Mouse (Mus musculus) brain, adult 10 weeks (tissue): ENCODE measurements around the gene Zfp984. TPM values are rescaled to one million over a fixed set of nuclear protein-coding genes. Genes with fewer than 3 reads are reported as not detected.

Experiments
- polyA plus RNA-seq: library from polyadenylated mRNA; stranded (reverse); fragments of 350-450 nt; fragmentation: Illumina TruSeq; extraction: RNeasy Lipid Tissue Mini Kit (QIAGEN cat#74804); gene quantifications from one replicate; pipeline ENCODE4 v1.2.3, GENCODE M21; 2015; ENCODE audit warnings: low read depth, low replicate concordance

Gene Zfp984
- 4.8 TPM for polyA plus RNA-seq

DNA sequence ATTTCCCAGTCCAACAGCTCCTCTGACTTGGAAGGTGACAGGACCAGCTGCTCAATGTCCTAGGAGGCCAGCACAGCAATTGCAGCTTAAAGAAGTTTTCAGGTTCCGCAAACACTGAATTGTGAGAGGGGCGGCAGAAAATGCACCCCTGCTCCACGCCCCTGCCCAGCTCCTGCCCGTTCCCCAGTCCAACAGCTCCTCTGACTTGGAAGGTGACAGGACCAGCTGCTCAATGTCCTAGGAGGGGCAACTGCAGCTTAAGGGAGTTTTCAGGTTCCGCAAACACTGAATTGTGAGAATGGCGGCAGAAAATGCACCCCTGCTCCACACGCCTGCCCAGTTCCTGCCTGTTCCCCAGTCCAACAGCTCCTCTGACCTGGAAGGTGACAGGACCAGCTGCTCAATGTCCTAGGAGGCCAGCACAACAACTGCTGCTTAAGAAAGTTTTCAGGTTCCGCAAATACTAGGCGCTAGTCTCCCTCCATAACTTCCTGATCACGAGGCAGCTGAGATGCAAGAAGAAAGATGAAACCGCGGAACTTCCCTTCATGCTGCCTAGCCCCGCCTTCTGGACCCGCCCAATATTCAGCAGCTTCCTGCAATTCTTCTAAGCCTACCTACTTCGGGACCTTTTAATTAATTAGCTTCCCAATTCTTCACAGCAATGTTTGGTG lies at the start of gene Zfp984:
Gene Zfp984 (minus strand): TSS at position 497 of the 674 bp plus-strand sequence.

DNA sequence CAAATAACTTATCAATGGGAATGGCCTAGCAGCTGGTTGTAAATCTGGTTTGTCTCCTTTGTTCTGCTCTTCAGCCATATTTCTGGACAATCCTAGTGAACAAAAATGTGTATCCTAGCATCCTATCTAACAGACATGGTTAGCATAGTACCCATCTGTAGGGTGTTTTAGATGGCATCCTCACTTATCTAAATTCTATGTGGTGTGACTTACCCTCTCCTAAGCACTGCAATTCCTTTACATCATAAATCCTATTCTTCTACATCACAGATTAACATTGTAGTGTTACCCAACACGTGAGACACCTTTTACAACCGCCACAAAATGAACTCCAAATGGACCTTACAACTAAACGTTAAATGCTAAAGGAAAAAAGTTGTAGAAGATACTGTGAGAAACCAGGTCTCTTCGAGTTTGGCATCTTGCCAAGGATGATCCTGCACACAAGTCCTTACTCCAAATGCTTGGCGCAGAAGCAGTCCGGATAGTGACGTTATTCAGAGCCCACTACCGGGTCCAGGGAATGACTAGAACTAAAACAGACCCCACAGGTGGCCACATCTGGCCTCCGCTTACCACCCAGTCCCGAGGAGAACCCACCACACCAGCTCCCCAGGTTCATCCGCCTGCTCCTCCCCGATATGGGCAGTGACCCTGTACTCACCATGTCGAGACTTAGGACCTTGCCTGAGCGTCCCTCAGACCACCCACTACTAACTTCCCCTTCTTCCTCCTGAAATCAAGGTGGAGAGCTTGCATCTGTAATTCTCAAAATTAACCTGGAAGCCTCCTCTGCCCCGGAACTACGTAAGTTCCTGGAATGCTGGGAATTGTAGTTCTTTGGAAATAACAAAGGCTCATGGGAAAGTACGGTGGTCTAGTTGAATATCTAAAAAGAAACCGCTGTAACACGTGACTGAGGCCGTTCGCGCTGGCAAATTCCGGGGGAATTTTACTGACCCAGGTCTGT lies 38.3 kb upstream of the Zfp984 start, which contains the start of gene Zfp933:
Gene Zfp933 (minus strand): TSS at position 753 of the 970 bp plus-strand sequence.

Other genes with a start within 250 kb of the Zfp984 start
- 1.5 TPM for gene Zfp979, start 167.3 kb downstream of the Zfp984 start, polyA plus RNA-seq
- not detected for gene Zfp534, start 107.2 kb downstream of the Zfp984 start, polyA plus RNA-seq
- 12.1 TPM for gene Zfp933, start 38.6 kb upstream of the Zfp984 start, polyA plus RNA-seq
- gene Miip, start 59.0 kb upstream of the Zfp984 start, polyA plus RNA-seq: 25.1 TPM
- 10.3 TPM for gene Fv1, start 59.2 kb upstream of the Zfp984 start, polyA plus RNA-seq
- gene Mfn2, start 94.9 kb upstream of the Zfp984 start, polyA plus RNA-seq: 126 TPM
- gene Plod1, start 127.0 kb upstream of the Zfp984 start, polyA plus RNA-seq: 20.9 TPM
- 16.0 TPM for gene 2510039O18Rik, start 131.1 kb upstream of the Zfp984 start, polyA plus RNA-seq
- gene Nppb, start 176.0 kb upstream of the Zfp984 start, polyA plus RNA-seq: not detected
- gene Nppa, start 190.9 kb upstream of the Zfp984 start, polyA plus RNA-seq: 0.59 TPM
- gene Clcn6, start 229.0 kb upstream of the Zfp984 start, polyA plus RNA-seq: 48.2 TPM
- 21.7 TPM for gene Mthfr, start 229.3 kb upstream of the Zfp984 start, polyA plus RNA-seq